Mouse (Mus musculus) stomach, postnatal 0 days (tissue): ENCODE results near the gene 1810046K07Rik.

ENCODE experiments used
- CTCF ChIP-seq: IDR thresholded peaks from 2 replicates; pipeline ENCODE4 v1.5.1; 2016; ENCODE audit warnings: antibody characterized with exemption, low read depth, mild to moderate bottlenecking, moderate library complexity
- EP300 ChIP-seq: optimal IDR thresholded peaks from 2 replicates; pipeline ENCODE3; 2016; ENCODE audit warnings: antibody characterized with exemption

DNA sequence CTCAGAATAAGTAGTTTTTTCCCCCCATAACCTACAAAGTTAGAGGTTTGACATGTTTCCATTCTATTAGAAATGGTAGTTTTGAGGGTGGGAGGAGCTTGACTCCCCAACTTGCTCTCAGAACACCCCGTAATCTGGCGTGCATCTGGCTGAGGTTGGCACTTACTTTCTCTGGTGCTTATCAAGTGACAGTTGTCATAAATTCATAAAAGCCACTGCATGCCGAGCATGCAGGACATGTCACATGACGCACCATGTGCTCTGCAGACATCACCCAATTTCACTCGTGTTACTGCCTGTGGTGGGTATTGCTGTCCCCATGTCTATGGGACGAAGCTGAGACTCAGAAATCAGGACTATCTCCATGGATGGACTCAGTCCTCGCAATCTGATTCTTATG lies 18.2 kb downstream of the 1810046K07Rik start:
- TF ChIP-seq CTCF (no peak), EP300 (no peak)
